Mouse (Mus musculus) liver, embryonic 14.5 days (tissue): ENCODE data around the gene Nsd2.

Experiments used
- CTCF ChIP-seq: IDR thresholded peaks from 2 replicates; pipeline ENCODE4 v1.5.1; 2016; ENCODE audit warnings: antibody characterized with exemption, low read depth, control low read depth
- EP300 ChIP-seq: IDR thresholded peaks from 2 replicates; pipeline ENCODE4 v1.6.1; 2016; ENCODE audit warnings: antibody characterized with exemption, low read depth

DNA sequence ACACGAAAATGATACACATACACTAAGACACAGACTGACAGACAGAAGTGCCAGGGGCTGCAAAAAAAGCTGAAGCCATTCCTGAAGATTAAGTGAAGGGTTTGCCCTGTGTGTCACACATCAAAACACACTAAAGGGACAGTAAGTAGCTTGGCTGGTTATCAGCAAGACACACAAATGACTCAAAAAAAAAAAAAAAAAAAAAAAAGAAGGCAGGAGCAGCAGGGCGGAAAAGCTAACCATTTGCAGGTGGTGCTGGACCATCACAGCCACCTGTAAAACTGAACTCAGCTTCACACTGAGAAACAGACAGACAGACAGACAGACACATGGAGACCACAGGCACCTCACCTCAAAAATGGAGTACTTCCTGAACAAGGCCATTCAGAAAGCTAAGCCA lies 113.6 kb downstream of the Nsd2 start:
- TF ChIP-seq CTCF: no peak
- no peak for TF ChIP-seq EP300
